Mouse (Mus musculus) testis, adult 2 months (tissue): ENCODE data around the gene Asic3. TPM values are rescaled to one million over a fixed set of nuclear protein-coding genes. Genes with fewer than 3 reads are reported as not detected.

Experiments used
- H3K27ac ChIP-seq: fragments of 200-500 bp; 2 replicates; pipeline ENCODE4 v1.5.1; 2012; ENCODE audit warnings: low read depth, low read length; ENCODE audit not compliant: control insufficient read depth, insufficient read depth
- H3K27me3 ChIP-seq: fragments of 200-500 bp; 2 replicates; pipeline ENCODE4 v1.6.1; 2012; ENCODE audit warnings: mild to moderate bottlenecking, low read length, moderate library complexity; ENCODE audit not compliant: control insufficient read depth, insufficient read depth
- H3K36me3 ChIP-seq: fragments of 200-500 bp; 2 replicates; pipeline ENCODE4 v1.6.1; 2012; ENCODE audit warnings: mild to moderate bottlenecking, low read length; ENCODE audit not compliant: control insufficient read depth, insufficient read depth
- H3K4me1 ChIP-seq: fragments of 200-500 bp; 2 replicates; pipeline ENCODE4 v1.6.1; 2012; ENCODE audit warnings: low read length; ENCODE audit not compliant: control insufficient read depth, insufficient read depth
- H3K4me3 ChIP-seq: fragments of 200-500 bp; 2 replicates; pipeline ENCODE4 v1.5.1; 2012; ENCODE audit warnings: low read depth, mild to moderate bottlenecking, low read length, moderate library complexity, mixed read lengths; ENCODE audit not compliant: control insufficient read depth
- CTCF ChIP-seq: fragments of 200-500 bp; IDR thresholded peaks from 2 replicates; pipeline ENCODE4 v1.5.1; 2012; ENCODE audit warnings: low read depth, mild to moderate bottlenecking, inconsistent platforms, low read length, moderate library complexity; ENCODE audit not compliant: control insufficient read depth, insufficient read depth, insufficient replicate concordance
- POLR2A ChIP-seq: fragments of 200-500 bp; IDR thresholded peaks from 2 replicates; pipeline ENCODE4 v1.6.1; 2012; ENCODE audit warnings: low read depth, mild to moderate bottlenecking, inconsistent platforms, low read length, moderate library complexity; ENCODE audit not compliant: control insufficient read depth
- polyA plus RNA-seq: library from polyadenylated mRNA; depleted of rRNA; stranded (reverse); fragments of >200 nt; gene quantifications from 2 replicates; pipeline ENCODE4 v1.2.3, GENCODE M21; 2012

The Asic3 gene
- polyA plus RNA-seq, 1 experiment: 1.7 TPM

GRCm38 (mm10) chr5:24399686-24400085 lies 13.5 kb upstream of the Asic3 start:
- no peak for TF ChIP-seq POLR2A
- TF ChIP-seq CTCF: no peak
- H3K27me3 ChIP-seq: no peaks in the 10 kb centered on the region
- no peak overlapping the region for H3K27ac ChIP-seq
- no peak overlapping the region for H3K4me3 ChIP-seq
- H3K4me1 ChIP-seq: no peaks in the 10 kb centered on the region; the same call in 1 of the 2 replicates
- no peaks in the 10 kb centered on the region; the same call in 1 of the 2 replicates for H3K36me3 ChIP-seq

GRCm38 (mm10) chr5:24400362-24400761 lies 12.8 kb upstream of the Asic3 start:
- no peaks in the 10 kb centered on the region; the same call in 1 of the 2 replicates for H3K36me3 ChIP-seq
- no peak overlapping the region for H3K4me3 ChIP-seq
- no peaks in the 10 kb centered on the region for H3K4me1 ChIP-seq
- H3K27me3 ChIP-seq: no peaks in the 10 kb centered on the region
- no peak overlapping the region for H3K27ac ChIP-seq
- TF ChIP-seq CTCF: no peak
- TF ChIP-seq POLR2A: no peak

GRCm38 (mm10) chr5:24400911-24401605 lies 12.1 kb upstream of the Asic3 start:
- H3K36me3 ChIP-seq: no peaks in the 10 kb centered on the region; the same call in 1 of the 2 replicates
- H3K27ac ChIP-seq: no peak overlapping the region

GRCm38 (mm10) chr5:24401969-24402368 lies 11.2 kb upstream of the Asic3 start:
- Histone ChIP-seq H3K27ac (no peak overlapping the region), H3K27me3 (no peaks in the 10 kb centered on the region), H3K4me3 (no peak overlapping the region), H3K36me3 (no peaks in the 10 kb centered on the region; the same call in 1 of the 2 replicates), H3K4me1 (no peaks in the 10 kb centered on the region)
- no peak for TF ChIP-seq CTCF
- TF ChIP-seq POLR2A: no peak

More at GRCm38 (mm10) chr5:24400911-24401605, 12.1 kb upstream of the Asic3 start:
- TF ChIP-seq CTCF: no peak
- TF ChIP-seq POLR2A: no peak
- H3K27me3 ChIP-seq: no peaks in the 10 kb centered on the region
- no peaks in the 10 kb centered on the region for H3K4me1 ChIP-seq
- no peak overlapping the region for H3K4me3 ChIP-seq

- Histone ChIP-seq H3K4me3 (no peak overlapping the region), H3K27ac (no peak overlapping the region), H3K4me1 (no peaks in the 10 kb centered on the region), H3K27me3 (no peaks in the 10 kb centered on the region), H3K36me3 (no peaks in the 10 kb centered on the region; the same call in none of the 2 replicates)
- TF ChIP-seq CTCF: no peak
Observed at GRCm38 (mm10) chr5:24404594-24405360, 8.4 kb upstream of the Asic3 start.

- no peak for TF ChIP-seq CTCF
- TF ChIP-seq POLR2A: no peak
- Histone ChIP-seq H3K36me3 (no peaks in the 10 kb centered on the region; the same call in none of the 2 replicates), H3K27ac (no peak overlapping the region), H3K4me3 (no peak overlapping the region), H3K4me1 (no peaks in the 10 kb centered on the region), H3K27me3 (no peaks in the 10 kb centered on the region)
Observed at GRCm38 (mm10) chr5:24405389-24405876, 7.8 kb upstream of the Asic3 start.

- H3K36me3 ChIP-seq: no peaks in the 10 kb centered on the region; the same call in 1 of the 2 replicates
- H3K27ac ChIP-seq: no peak overlapping the region
- H3K27me3 ChIP-seq: no peaks in the 10 kb centered on the region
- no peak overlapping the region for H3K4me3 ChIP-seq
- H3K4me1 ChIP-seq: 0 out of 2 replicates have a peak, but pooled peaks cover 2% of the 10 kb centered on the region
- no peak for TF ChIP-seq CTCF
- TF ChIP-seq POLR2A: no peak
Observed at GRCm38 (mm10) chr5:24408651-24409050, 4.5 kb upstream of the Asic3 start.
